Mouse (Mus musculus): ENCODE results near the gene Rgs1. TPM values are rescaled to one million over a fixed set of nuclear protein-coding genes. Genes with fewer than 3 reads are reported as not detected.

Gene Rgs1
- total and polyA plus RNA-seq, 2 experiments from 2014 or later = 0.78 TPM; not detected in 1

DNA sequence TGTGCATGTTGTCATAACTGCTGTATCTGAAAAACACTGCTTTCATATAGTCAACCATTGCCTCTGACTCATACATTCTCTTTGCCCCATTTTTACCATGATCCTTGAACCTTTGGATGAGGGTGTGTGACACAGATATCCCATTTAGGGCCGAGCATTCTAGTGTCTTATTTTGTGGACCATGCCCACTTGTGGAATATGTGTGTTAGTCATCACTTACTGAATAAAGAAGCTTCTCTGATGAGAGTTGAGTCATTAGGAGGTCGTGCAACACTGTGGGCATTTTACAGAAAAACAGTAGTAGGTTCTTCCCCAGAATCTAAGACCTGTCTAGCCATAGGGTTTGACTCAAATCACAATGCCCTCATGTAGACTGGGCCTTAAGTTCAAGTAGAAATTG is 9.8 kb downstream of the Rgs1 start:
- no peak overlapping the region for H3K9ac ChIP-seq (replicated peaks; ENCODE audit: low read length)
- no peaks in the 10 kb centered on the region for H3K4me1 ChIP-seq (ENCODE audit: insufficient read depth, low read length)
- no peak overlapping the region for H3K4me2 ChIP-seq (ENCODE audit: low read depth, low read length)
- no peaks in the 10 kb centered on the region for H3K36me3 ChIP-seq (ENCODE audit: insufficient read depth, low read length)
- WGBS = 75% methylated on average over 2 of the region's 2 CpGs
- TF ChIP-seq CTCF (IDR thresholded peaks at IDR 0.05; ENCODE audit: low read depth) = no peak
- H3K27me3 ChIP-seq (ENCODE audit: insufficient read depth, low read length) = no peaks in the 10 kb centered on the region
- no peak overlapping the region for H3K4me3 ChIP-seq (ENCODE audit: low read length)
- no peak overlapping the region for H3K27ac ChIP-seq
- no peak for ATAC-seq
- H3K9me3 ChIP-seq (ENCODE audit: low read length) = no peaks in the 10 kb centered on the region
- no peak for DNase-seq (ENCODE audit: low spot score)

DNA sequence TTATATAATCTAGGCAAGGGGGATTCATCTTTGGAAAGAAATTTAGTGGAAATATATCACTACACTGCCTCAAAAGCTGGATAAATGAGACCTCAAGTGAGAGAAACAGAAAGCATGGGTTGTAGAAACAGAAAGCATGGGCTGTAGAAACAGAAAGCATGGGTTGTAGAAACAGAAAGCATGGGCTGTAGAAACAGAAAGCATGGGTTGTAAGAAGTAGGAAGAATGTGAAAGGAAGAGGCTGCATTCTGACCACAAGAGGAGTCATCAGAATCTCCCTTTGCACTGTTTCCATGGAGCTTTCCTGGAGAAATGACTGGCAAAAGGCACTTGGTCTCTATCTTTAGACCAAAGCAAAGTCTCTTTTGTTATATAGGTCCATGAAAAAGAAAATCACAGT is 33.8 kb downstream of the Rgs1 start:
- no peak overlapping the region for H3K4me3 ChIP-seq (ENCODE audit: low read length)
- H3K9me3 ChIP-seq (ENCODE audit: low read length) = no peaks in the 10 kb centered on the region
- no peak for ATAC-seq
- no peaks in the 10 kb centered on the region for H3K36me3 ChIP-seq (ENCODE audit: insufficient read depth, low read length)
- H3K4me2 ChIP-seq (ENCODE audit: low read depth, low read length) = no peak overlapping the region
- TF ChIP-seq CTCF (IDR thresholded peaks at IDR 0.05; ENCODE audit: low read depth) = no peak
- H3K27ac ChIP-seq = no peak overlapping the region
- no peaks in the 10 kb centered on the region for H3K27me3 ChIP-seq (ENCODE audit: insufficient read depth, low read length)
- DNase-seq (ENCODE audit: low spot score) = no peak
- no peak overlapping the region for H3K9ac ChIP-seq (replicated peaks; ENCODE audit: low read length)
- no peaks in the 10 kb centered on the region for H3K4me1 ChIP-seq (ENCODE audit: insufficient read depth, low read length)

DNA sequence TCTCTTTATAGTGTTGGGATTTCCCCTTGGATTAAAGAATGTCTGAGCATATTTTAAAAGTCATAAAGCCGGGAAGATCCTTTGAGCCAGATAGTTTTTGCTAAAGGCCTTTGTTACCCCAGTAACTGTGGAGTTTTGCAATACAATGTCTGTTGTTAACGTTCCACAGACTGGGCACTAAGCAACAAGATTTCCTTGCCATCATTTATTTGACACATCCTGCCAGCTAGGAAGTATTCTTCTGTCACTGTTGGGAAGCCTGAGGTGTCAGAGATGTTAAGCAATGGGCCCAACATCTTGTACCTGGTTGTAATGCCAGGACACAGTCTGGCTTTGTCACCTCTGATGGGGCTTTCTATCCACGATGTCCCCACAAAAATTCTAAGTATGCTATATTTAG is 38.1 kb downstream of the Rgs1 start:
- Histone ChIP-seq H3K4me1 (ENCODE audit: insufficient read depth, low read length) (no peaks in the 10 kb centered on the region), H3K9me3 (ENCODE audit: low read length) (no peaks in the 10 kb centered on the region), H3K27me3 (ENCODE audit: insufficient read depth, low read length) (no peaks in the 10 kb centered on the region), H3K27ac (no peak overlapping the region), H3K36me3 (ENCODE audit: insufficient read depth, low read length) (no peaks in the 10 kb centered on the region), H3K4me3 (ENCODE audit: low read length) (no peak overlapping the region), H3K9ac (replicated peaks; ENCODE audit: low read length) (no peak overlapping the region), H3K4me2 (ENCODE audit: low read depth, low read length) (no peak overlapping the region)
- WGBS = 45% methylated on average over 3 of the region's 3 CpGs
- ATAC-seq = no peak
- DNase-seq (ENCODE audit: low spot score) = no peak
- TF ChIP-seq CTCF (IDR thresholded peaks at IDR 0.05; ENCODE audit: low read depth) = no peak

DNA sequence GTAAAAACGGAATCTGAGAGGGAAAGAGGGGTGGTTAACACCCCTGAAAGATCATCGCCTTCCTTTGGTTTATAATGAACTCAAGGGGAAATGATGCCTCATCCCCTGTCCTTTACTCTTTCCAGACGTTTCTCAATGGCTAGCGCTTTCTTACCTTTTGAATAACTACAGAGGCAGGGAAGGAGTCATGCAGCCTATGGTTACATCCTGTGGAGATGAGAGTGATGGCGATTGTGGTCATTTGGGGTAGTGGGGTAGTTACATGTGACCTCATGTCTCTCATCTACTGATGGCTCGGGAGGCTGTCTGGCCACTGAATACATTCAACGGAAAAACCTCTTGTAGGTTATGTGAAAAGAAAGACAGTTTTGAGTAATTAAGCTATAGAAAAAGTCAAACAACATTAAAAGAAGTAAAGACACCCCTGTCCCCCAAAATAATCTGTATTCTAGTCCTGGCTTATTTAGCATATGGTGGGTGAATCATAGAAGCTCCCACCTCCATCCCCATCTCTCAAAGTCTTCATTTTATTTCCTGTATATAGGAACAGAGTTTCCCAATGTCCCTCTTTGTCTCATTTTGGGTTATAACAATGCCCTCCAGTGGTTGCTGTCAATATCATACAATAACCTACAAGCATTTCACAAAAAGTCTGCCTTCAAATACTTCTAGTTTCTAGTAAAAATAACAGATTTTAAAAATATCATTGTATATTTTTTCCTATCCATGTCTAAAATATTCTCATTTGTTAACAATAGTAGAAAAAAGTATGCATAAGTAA is 42.6 kb downstream of the Rgs1 start:
- Histone ChIP-seq H3K9me3 (ENCODE audit: low read length) (no peaks in the 10 kb centered on the region), H3K36me3 (ENCODE audit: insufficient read depth, low read length) (no peaks in the 10 kb centered on the region), H3K27me3 (ENCODE audit: insufficient read depth, low read length) (no peaks in the 10 kb centered on the region), H3K4me1 (ENCODE audit: insufficient read depth, low read length) (no peaks in the 10 kb centered on the region), H3K4me3 (ENCODE audit: low read length) (no peak overlapping the region), H3K4me2 (ENCODE audit: low read depth, low read length) (no peak overlapping the region), H3K27ac (no peak overlapping the region), H3K9ac (replicated peaks; ENCODE audit: low read length) (no peak overlapping the region)
- DNase-seq (ENCODE audit: low spot score) = peak; percentile 9
- no peak for TF ChIP-seq CTCF (IDR thresholded peaks at IDR 0.05; ENCODE audit: low read depth)
- WGBS = 78% methylated on average over 7 of the region's 7 CpGs
- no peak for ATAC-seq

DNA sequence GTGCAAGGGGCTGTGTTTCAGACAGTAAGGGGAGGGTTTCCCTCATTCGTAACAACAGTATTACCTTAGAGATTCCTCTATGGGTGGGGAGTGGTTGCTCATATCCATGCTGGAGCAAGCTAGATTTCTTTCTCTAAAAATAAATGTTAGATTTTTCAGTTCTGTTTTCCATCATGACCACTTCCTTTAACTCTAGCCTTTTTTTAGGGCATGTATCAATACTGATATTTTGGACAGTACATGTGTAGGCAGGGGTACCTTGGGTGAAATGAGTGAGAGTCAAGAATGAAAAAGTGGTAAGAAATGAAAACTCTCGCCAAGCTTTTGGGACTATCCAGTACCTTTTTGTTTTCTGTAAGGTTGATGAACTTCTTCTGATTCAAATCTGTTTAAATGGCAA is 44.3 kb downstream of the Rgs1 start:
- Histone ChIP-seq H3K27me3 (ENCODE audit: insufficient read depth, low read length) (no peaks in the 10 kb centered on the region), H3K36me3 (ENCODE audit: insufficient read depth, low read length) (no peaks in the 10 kb centered on the region), H3K4me2 (ENCODE audit: low read depth, low read length) (no peak overlapping the region), H3K9me3 (ENCODE audit: low read length) (no peaks in the 10 kb centered on the region), H3K4me3 (ENCODE audit: low read length) (no peak overlapping the region), H3K9ac (replicated peaks; ENCODE audit: low read length) (no peak overlapping the region), H3K27ac (no peak overlapping the region), H3K4me1 (ENCODE audit: insufficient read depth, low read length) (no peaks in the 10 kb centered on the region)
- no peak for ATAC-seq
- DNase-seq (ENCODE audit: low spot score) = no peak
- 93% methylated on average over 2 of the region's 2 CpGs for WGBS
- TF ChIP-seq CTCF (IDR thresholded peaks at IDR 0.05; ENCODE audit: low read depth) = no peak

DNA sequence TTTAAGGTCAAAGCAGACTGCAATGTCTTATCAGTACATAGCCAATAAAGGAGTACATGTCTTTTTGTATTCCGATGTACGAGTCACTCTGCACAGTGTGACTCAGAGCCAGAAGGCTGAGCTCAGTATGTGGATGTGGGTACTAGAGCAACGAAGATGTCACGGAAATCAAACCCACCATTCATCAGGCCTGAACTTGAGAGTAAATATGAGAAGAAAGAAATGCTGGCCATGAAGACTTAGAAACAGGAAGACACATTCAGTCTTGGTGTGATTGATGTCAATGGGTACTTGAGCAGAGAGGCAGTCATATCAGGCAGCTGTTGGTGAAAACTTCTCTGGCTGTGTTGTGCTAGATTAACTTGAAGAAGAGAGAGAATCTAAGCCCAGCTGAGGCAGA is 46.1 kb downstream of the Rgs1 start:
- no peak for TF ChIP-seq CTCF (IDR thresholded peaks at IDR 0.05; ENCODE audit: low read depth)
- Histone ChIP-seq H3K9me3 (ENCODE audit: low read length) (no peaks in the 10 kb centered on the region), H3K4me1 (ENCODE audit: insufficient read depth, low read length) (no peaks in the 10 kb centered on the region), H3K9ac (replicated peaks; ENCODE audit: low read length) (no peak overlapping the region), H3K4me2 (ENCODE audit: low read depth, low read length) (no peak overlapping the region), H3K36me3 (ENCODE audit: insufficient read depth, low read length) (no peaks in the 10 kb centered on the region), H3K27ac (no peak overlapping the region), H3K27me3 (ENCODE audit: insufficient read depth, low read length) (no peaks in the 10 kb centered on the region), H3K4me3 (ENCODE audit: low read length) (no peak overlapping the region)
- WGBS = 88% methylated on average over 4 of the region's 4 CpGs
- ATAC-seq (no peak), DNase-seq (ENCODE audit: low spot score) (no peak)

DNA sequence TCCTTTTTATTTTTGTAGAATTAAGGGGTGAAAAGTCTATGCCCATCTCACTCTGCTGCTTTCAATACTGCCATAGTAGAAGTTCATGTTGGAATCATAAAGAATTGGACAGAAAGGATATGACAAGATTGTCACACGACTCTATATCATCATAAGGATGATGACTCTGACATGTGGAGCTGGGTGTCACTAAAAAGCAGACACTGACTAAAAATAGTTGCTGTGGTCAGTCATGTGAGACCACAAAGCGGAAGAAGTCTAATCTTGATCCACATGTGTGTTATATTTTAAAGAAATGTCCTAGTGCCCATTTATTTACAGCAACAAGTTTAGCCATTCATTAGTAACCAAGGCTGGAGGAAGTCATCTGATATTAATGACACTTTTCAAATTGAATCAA is 48.5 kb downstream of the Rgs1 start:
- no peaks in the 10 kb centered on the region for H3K4me1 ChIP-seq (ENCODE audit: insufficient read depth, low read length)
- no peak overlapping the region for H3K9ac ChIP-seq (replicated peaks; ENCODE audit: low read length)
- H3K4me3 ChIP-seq (ENCODE audit: low read length) = no peak overlapping the region
- ATAC-seq (no peak), DNase-seq (ENCODE audit: low spot score) (no peak)
- H3K27me3 ChIP-seq (ENCODE audit: insufficient read depth, low read length) = no peaks in the 10 kb centered on the region
- H3K27ac ChIP-seq = no peak overlapping the region
- H3K36me3 ChIP-seq (ENCODE audit: insufficient read depth, low read length) = no peaks in the 10 kb centered on the region
- no peak for TF ChIP-seq CTCF (IDR thresholded peaks at IDR 0.05; ENCODE audit: low read depth)
- no peak overlapping the region for H3K4me2 ChIP-seq (ENCODE audit: low read depth, low read length)
- WGBS = 80% methylated on average over 2 of the region's 2 CpGs
- no peaks in the 10 kb centered on the region for H3K9me3 ChIP-seq (ENCODE audit: low read length)

Measured in hindbrain, postnatal 0 days (tissue).